ENCODE assay signal across 24 mouse cellular contexts in genomic region chr9:109060898-109061295, GRCm38 (mm10).
"Had no signal": no experiment of that assay in that cellular context is flagged by ENCODE, and none has a peak within 500 bp of the region (broad histone marks: within the 10 kb centered on the region; RNA-seq: fewer than 3 reads in every experiment).

No protein-coding gene starts in this region.

- H3K9ac ChIP-seq: heart, embryonic 13.5 days; heart, embryonic 15.5 days; hindbrain, embryonic 12.5 days; hindbrain, embryonic 14.5 days; intestine, embryonic 15.5 days; limb, embryonic 12.5 days; liver, embryonic 13.5 days had no signal

- DNase-seq: gastrocnemius, adult 2 months; gastrocnemius, postnatal 10 days; gastrocnemius, postnatal 25 days; heart, adult 2 months; heart, postnatal 36 days; kidney, adult 18-20 months; kidney, postnatal 14 days; liver; liver, embryonic 13.5 days had no signal

- ATAC-seq: hindbrain, embryonic 16.5 days; inflammation-experienced regulatory T-cells, adult 6 months; intestine, embryonic 15.5 days; intestine, postnatal 0 days had no signal

- H3K4me3 ChIP-seq: gastrocnemius, adult 2 months; heart, adult 2 months; heart, embryonic 13.5 days; heart, embryonic 15.5 days; hindbrain, embryonic 10.5 days; hindbrain, embryonic 12.5 days; intestine, embryonic 15.5 days; layer of hippocampus, adult 2 months; left cerebral cortex, adult 2 months; limb, embryonic 10.5 days; limb, embryonic 12.5 days; liver, embryonic 13.5 days had no signal

- H3K27ac ChIP-seq: heart, adult 2 months; heart, embryonic 13.5 days; heart, embryonic 15.5 days; hindbrain, embryonic 10.5 days; hindbrain, embryonic 12.5 days; hindbrain, embryonic 14.5 days; left cerebral cortex, adult 2 months; limb, embryonic 12.5 days had no signal

- H3K4me2 ChIP-seq: heart, embryonic 11.5 days; heart, embryonic 13.5 days; heart, embryonic 15.5 days; hindbrain, embryonic 12.5 days; hindbrain, embryonic 14.5 days; intestine, embryonic 15.5 days; limb, embryonic 12.5 days; liver, embryonic 11.5 days; liver, embryonic 13.5 days had no signal

- H3K9me3 ChIP-seq: heart, embryonic 13.5 days; heart, embryonic 15.5 days; hindbrain, embryonic 10.5 days; hindbrain, embryonic 12.5 days; intestine, embryonic 15.5 days; limb, embryonic 10.5 days; limb, embryonic 12.5 days; liver, embryonic 13.5 days had no signal

- H3K27me3 ChIP-seq: heart, embryonic 13.5 days; heart, embryonic 15.5 days; hindbrain, embryonic 12.5 days; intestine, embryonic 15.5 days; limb, embryonic 12.5 days; liver, embryonic 13.5 days had no signal
